Mouse (Mus musculus): ENCODE measurements around the gene Cttnbp2.

DNA sequence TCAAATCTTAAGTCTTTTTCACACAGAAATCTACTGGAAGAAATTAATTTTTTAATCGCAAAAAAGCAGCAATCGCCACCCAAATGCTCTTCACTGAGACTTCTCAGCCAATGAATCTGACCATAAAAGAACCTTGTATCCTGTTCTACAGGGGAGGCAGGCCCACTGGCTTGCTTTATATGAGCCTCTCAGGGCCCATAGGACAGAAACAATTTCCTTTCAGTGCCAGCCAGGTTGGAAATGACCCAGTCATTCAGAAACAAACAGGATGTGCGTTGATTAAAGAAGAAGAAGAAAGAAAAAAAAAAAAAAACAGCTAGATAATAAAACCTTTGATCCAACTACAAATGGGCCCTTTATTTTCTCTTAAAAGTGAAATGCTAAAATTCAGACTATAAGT lies 68.3 kb downstream of the Cttnbp2 start:
- TF ChIP-seq CTCF (conservative IDR thresholded peaks at IDR 0.05; ENCODE audit: insufficient read depth, insufficient read length, low read depth, low read length) = no peak
- no peak for TF ChIP-seq POLR2A (IDR thresholded peaks at IDR 0.05; ENCODE audit: low read depth, low read length)

All from kidney, adult 2 months (tissue).